Mouse (Mus musculus): ENCODE measurements at regions not wholly inside any gene's neighbourhood (a gene's known extent, or its start where the extent isn't known, plus 50 kb on each side); places are given as distances from the start of the nearest gene placed in this dataset.

GRCm38 (mm10) chr11:31810011-31810786, 61.8 kb upstream of the Cpeb4 start:
- H3K27ac ChIP-seq (replicated peaks; ENCODE audit: low read depth, low read length) = no peak overlapping the region
- 0 out of 2 replicates have a peak, but pooled peaks have one; percentile 36 for ATAC-seq (replicated peaks; ENCODE audit: insufficient number of reproducible peaks, low FRiP score, low TSS enrichment, low read depth)

DNA sequence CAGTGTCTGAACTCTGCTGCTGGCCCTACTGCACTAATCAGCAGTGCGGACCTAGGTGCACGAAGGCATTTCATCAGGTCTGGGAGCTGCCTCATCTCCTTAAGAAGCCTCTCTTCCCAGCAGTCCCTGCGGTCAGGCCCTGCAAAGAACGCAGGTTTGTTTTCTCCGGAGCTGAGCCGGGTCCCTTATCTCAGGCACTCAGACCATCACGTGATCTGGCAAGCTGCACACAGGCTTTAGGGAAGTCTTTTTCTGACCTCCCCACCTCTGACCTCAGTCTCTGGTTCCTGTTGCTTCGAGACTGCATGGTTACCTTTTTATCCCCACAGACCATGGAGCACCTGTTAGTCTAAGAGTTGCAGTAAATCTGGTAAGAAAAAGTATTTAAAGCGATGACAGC, 59.8 kb upstream of the Cpeb4 start:
- H3K9me3 ChIP-seq (replicated peaks; ENCODE audit: control insufficient read depth, low read length) = no peaks in the 10 kb centered on the region
- H3K36me3 ChIP-seq (replicated peaks; ENCODE audit: control insufficient read depth, insufficient read depth, low read depth, low read length) = no peaks in the 10 kb centered on the region
- WGBS = 77% methylated on average over 9 of the region's 9 CpGs
- no peak overlapping the region for H3K9ac ChIP-seq (replicated peaks; ENCODE audit: low read length)
- ATAC-seq (replicated peaks; ENCODE audit: insufficient number of reproducible peaks, low FRiP score, low TSS enrichment, low read depth) (0 out of 2 replicates have a peak, but pooled peaks have one; percentile 22), DNase-seq (ENCODE audit: low spot score) (no peak)
- no peaks in the 10 kb centered on the region for H3K27me3 ChIP-seq (ENCODE audit: control insufficient read depth, insufficient read depth, low read length)
- H3K27ac ChIP-seq (replicated peaks; ENCODE audit: low read depth, low read length) = no peak overlapping the region
- H3K4me2 ChIP-seq (ENCODE audit: low read depth, low read length) = no peak overlapping the region
- no peak overlapping the region for H3K4me3 ChIP-seq (ENCODE audit: low read depth, low read length)
- no peaks in the 10 kb centered on the region for H3K4me1 ChIP-seq (ENCODE audit: control insufficient read depth, insufficient read depth, low read length)

More at GRCm38 (mm10) chr11:31810011-31810786, 61.8 kb upstream of the Cpeb4 start:
- 54% methylated on average over 7 of the region's 7 CpGs for WGBS
- Histone ChIP-seq H3K36me3 (replicated peaks; ENCODE audit: control insufficient read depth, insufficient read depth, low read depth, low read length) (no peaks in the 10 kb centered on the region), H3K9me3 (replicated peaks; ENCODE audit: control insufficient read depth, low read length) (no peaks in the 10 kb centered on the region), H3K4me1 (ENCODE audit: control insufficient read depth, insufficient read depth, low read length) (no peaks in the 10 kb centered on the region), H3K27me3 (ENCODE audit: control insufficient read depth, insufficient read depth, low read length) (no peaks in the 10 kb centered on the region), H3K9ac (replicated peaks; ENCODE audit: low read length) (no peak overlapping the region), H3K4me3 (ENCODE audit: low read depth, low read length) (no peak overlapping the region), H3K4me2 (ENCODE audit: low read depth, low read length) (no peak overlapping the region)
- peak; percentile 14 for DNase-seq (ENCODE audit: low spot score)

DNA sequence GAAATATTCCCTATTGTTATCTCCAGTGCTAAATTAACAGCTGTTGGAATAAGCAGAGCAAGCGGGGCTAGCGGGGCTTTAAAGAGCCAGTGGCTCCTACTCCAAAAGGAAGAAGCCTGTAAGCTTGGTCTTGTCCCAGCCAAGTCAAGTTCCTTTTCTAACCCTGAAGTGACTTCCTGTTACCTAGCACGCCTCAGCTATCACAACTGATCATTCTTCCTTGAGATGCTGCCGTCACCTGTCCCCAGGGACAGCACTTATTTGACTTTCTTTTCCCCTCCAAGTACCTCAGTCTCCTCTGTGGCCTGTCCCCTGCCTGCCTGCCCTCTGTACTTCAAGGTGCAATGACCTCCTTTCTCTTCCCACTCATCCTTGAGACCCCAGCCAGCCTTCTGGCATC, 57.4 kb upstream of the Cpeb4 start:
- H3K4me1 ChIP-seq (ENCODE audit: control insufficient read depth, insufficient read depth, low read length) = no peaks in the 10 kb centered on the region
- 82% methylated on average over 4 of the region's 4 CpGs for WGBS
- ATAC-seq (replicated peaks; ENCODE audit: insufficient number of reproducible peaks, low FRiP score, low TSS enrichment, low read depth) = no peak

DNA sequence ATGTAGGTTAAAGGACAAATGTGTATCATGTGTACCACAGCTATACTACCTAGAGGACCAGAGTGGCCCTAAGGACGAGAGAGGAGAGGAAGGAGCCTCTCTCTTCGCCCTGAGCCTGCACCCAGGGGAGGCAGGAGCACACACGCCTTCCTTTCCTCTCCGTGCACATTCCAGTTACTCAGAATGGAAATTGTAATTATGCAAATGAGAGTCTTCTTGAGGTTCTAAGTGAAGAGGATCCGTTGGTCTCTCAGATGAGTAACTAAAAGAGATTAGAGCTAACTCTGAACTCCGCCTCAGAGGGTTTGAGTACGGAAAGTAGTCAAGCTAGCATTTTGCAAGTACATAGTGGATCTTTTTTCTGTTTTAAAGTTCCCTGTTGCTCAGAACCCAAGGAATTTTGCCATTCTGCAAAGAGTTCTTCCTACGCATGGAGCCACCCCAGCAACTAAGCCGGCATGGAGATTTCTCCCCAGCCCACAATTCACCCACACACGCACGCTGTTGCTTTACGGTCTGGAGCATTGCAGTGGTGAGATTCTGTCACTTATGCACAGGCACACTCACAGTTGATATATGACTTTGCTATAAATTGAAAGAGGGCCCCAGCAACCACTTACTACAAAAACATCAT, 56.0 kb upstream of the Cpeb4 start:
- no peak for DNase-seq (ENCODE audit: low spot score)
- Histone ChIP-seq H3K27me3 (ENCODE audit: control insufficient read depth, insufficient read depth, low read length) (no peaks in the 10 kb centered on the region), H3K27ac (replicated peaks; ENCODE audit: low read depth, low read length) (no peak overlapping the region), H3K9ac (replicated peaks; ENCODE audit: low read length) (no peak overlapping the region), H3K4me2 (ENCODE audit: low read depth, low read length) (no peak overlapping the region), H3K36me3 (replicated peaks; ENCODE audit: control insufficient read depth, insufficient read depth, low read depth, low read length) (no peaks in the 10 kb centered on the region), H3K4me3 (ENCODE audit: low read depth, low read length) (no peak overlapping the region), H3K9me3 (replicated peaks; ENCODE audit: control insufficient read depth, low read length) (no peaks in the 10 kb centered on the region), H3K4me1 (ENCODE audit: control insufficient read depth, insufficient read depth, low read length) (no peaks in the 10 kb centered on the region)
- no peak for ATAC-seq (replicated peaks; ENCODE audit: insufficient number of reproducible peaks, low FRiP score, low TSS enrichment, low read depth)
- 82% methylated on average over 12 of the region's 12 CpGs for WGBS

More for the DNA sequence above, 57.4 kb upstream of the Cpeb4 start:
- no peak for DNase-seq (ENCODE audit: low spot score)
- H3K9me3 ChIP-seq (replicated peaks; ENCODE audit: control insufficient read depth, low read length) = no peaks in the 10 kb centered on the region
- no peak overlapping the region for H3K4me3 ChIP-seq (ENCODE audit: low read depth, low read length)
- no peak overlapping the region for H3K27ac ChIP-seq (replicated peaks; ENCODE audit: low read depth, low read length)
- no peaks in the 10 kb centered on the region for H3K27me3 ChIP-seq (ENCODE audit: control insufficient read depth, insufficient read depth, low read length)
- no peak overlapping the region for H3K9ac ChIP-seq (replicated peaks; ENCODE audit: low read length)
- no peak overlapping the region for H3K4me2 ChIP-seq (ENCODE audit: low read depth, low read length)
- H3K36me3 ChIP-seq (replicated peaks; ENCODE audit: control insufficient read depth, insufficient read depth, low read depth, low read length) = no peaks in the 10 kb centered on the region

- DNase-seq (ENCODE audit: low spot score) (peak; percentile 15), ATAC-seq (replicated peaks; ENCODE audit: insufficient number of reproducible peaks, low FRiP score, low TSS enrichment, low read depth) (no peak; the same call in 1 of the 2 replicates)
- H3K9me3 ChIP-seq (replicated peaks; ENCODE audit: control insufficient read depth, low read length) = no peaks in the 10 kb centered on the region
- no peak overlapping the region for H3K4me3 ChIP-seq (ENCODE audit: low read depth, low read length)
- H3K4me1 ChIP-seq (ENCODE audit: control insufficient read depth, insufficient read depth, low read length) = no peaks in the 10 kb centered on the region
- H3K36me3 ChIP-seq (replicated peaks; ENCODE audit: control insufficient read depth, insufficient read depth, low read depth, low read length) = no peaks in the 10 kb centered on the region
- H3K27me3 ChIP-seq (ENCODE audit: control insufficient read depth, insufficient read depth, low read length) = no peaks in the 10 kb centered on the region
- no peak overlapping the region for H3K4me2 ChIP-seq (ENCODE audit: low read depth, low read length)
- no peak overlapping the region for H3K9ac ChIP-seq (replicated peaks; ENCODE audit: low read length)
- WGBS = 75% methylated on average over 7 of the region's 7 CpGs
- H3K27ac ChIP-seq (replicated peaks; ENCODE audit: low read depth, low read length) = no peak overlapping the region
These were observed 54.0 kb upstream of the Cpeb4 start for GRCm38 (mm10) chr11:31818032-31818431.

- H3K4me2 ChIP-seq (ENCODE audit: low read depth, low read length) = no peak overlapping the region
- no peaks in the 10 kb centered on the region for H3K9me3 ChIP-seq (replicated peaks; ENCODE audit: control insufficient read depth, low read length)
- H3K27me3 ChIP-seq (ENCODE audit: control insufficient read depth, insufficient read depth, low read length) = no peaks in the 10 kb centered on the region
- no peak for DNase-seq (ENCODE audit: low spot score)
- no peak overlapping the region for H3K9ac ChIP-seq (replicated peaks; ENCODE audit: low read length)
- H3K36me3 ChIP-seq (replicated peaks; ENCODE audit: control insufficient read depth, insufficient read depth, low read depth, low read length) = no peaks in the 10 kb centered on the region
- H3K27ac ChIP-seq (replicated peaks; ENCODE audit: low read depth, low read length) = no peak overlapping the region
- 88% methylated on average over 4 of the region's 4 CpGs for WGBS
- no peaks in the 10 kb centered on the region for H3K4me1 ChIP-seq (ENCODE audit: control insufficient read depth, insufficient read depth, low read length)
- no peak overlapping the region for H3K4me3 ChIP-seq (ENCODE audit: low read depth, low read length)
- ATAC-seq (replicated peaks; ENCODE audit: insufficient number of reproducible peaks, low FRiP score, low TSS enrichment, low read depth) = no peak
These were observed 52.0 kb upstream of the Cpeb4 start for GRCm38 (mm10) chr11:31819964-31820363.

DNA sequence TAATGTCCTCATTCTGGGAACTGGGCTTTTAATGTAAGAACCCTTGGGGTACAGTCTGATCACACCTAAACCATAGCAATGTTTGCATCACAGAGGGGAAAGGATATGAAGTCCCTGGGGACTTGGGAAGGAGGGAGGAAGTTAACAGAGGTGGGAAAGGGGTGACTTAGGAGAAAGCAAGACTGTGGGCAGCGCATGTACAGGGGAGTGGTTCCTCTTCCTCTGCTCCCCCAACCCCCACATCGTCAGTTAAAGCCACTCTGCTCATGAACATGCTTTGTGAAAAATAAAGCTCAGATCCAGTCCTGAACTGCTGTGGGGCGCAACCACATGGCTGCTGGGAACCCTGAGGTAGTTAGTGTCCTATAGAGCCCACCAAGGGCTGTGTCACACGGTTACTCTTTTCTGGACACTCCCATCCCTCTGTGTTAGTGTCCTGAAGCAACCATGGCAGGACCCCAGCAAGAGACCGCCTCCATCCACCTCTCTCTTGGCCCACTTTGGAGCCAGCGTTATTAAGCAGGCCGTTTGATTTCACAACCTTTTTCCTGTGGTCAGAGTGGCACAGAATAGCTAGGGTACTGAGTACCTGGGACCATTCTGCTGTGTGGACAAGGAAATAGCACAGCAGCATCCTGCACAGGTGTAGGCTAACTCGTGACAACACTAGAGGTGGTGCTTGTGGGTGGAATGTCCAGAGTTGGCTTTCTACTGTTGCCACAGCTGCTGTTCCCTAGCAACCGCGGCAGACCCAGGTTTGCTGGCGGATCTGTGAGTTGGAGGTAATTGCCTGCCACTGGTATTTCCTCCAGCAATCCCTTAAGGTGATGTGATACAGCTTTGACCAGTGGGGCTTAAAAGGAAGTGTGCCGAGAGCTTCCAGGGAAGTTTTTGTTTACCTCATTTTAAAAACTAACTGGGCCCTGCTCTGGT, 50.3 kb upstream of the Cpeb4 start:
- Histone ChIP-seq H3K27ac (replicated peaks; ENCODE audit: low read depth, low read length) (no peak overlapping the region), H3K36me3 (replicated peaks; ENCODE audit: control insufficient read depth, insufficient read depth, low read depth, low read length) (no peaks in the 10 kb centered on the region), H3K4me2 (ENCODE audit: low read depth, low read length) (no peak overlapping the region), H3K27me3 (ENCODE audit: control insufficient read depth, insufficient read depth, low read length) (no peaks in the 10 kb centered on the region), H3K9ac (replicated peaks; ENCODE audit: low read length) (no peak overlapping the region), H3K9me3 (replicated peaks; ENCODE audit: control insufficient read depth, low read length) (no peaks in the 10 kb centered on the region), H3K4me3 (ENCODE audit: low read depth, low read length) (no peak overlapping the region), H3K4me1 (ENCODE audit: control insufficient read depth, insufficient read depth, low read length) (no peaks in the 10 kb centered on the region)
- ATAC-seq (replicated peaks; ENCODE audit: insufficient number of reproducible peaks, low FRiP score, low TSS enrichment, low read depth) (no peak), DNase-seq (ENCODE audit: low spot score) (peak; percentile 66)
- 53% methylated on average over 12 of the region's 12 CpGs for WGBS

All from embryonic facial prominence, embryonic 11.5 days (tissue).